Mouse (Mus musculus) liver, postnatal 0 days (tissue): ENCODE data around the gene Ltv1.

ENCODE experiments used
- CTCF ChIP-seq: sonication (generic); IDR thresholded peaks from 2 replicates; pipeline ENCODE4 v1.5.1; 2016; ENCODE audit warnings: antibody characterized with exemption, low read depth
- EP300 ChIP-seq: IDR thresholded peaks from 2 replicates; pipeline ENCODE4 v1.6.1; 2016; ENCODE audit warnings: antibody characterized with exemption, low read depth, mild to moderate bottlenecking

GRCm38 (mm10) chr10:13189881-13190280 lies 3.1 kb downstream of the Ltv1 start:
- TF ChIP-seq EP300 (no peak), CTCF (no peak)
